Mouse (Mus musculus) megakaryocyte-erythroid progenitor cell, adult 5 weeks (primary cell): ENCODE results near the gene Ephb1. TPM values are rescaled to one million over a fixed set of nuclear protein-coding genes. Genes with fewer than 3 reads are reported as not detected.

Source experiments
- polyA plus RNA-seq: library from polyadenylated mRNA; stranded (reverse); fragments of >175 nt; gene quantifications from 2 replicates; pipeline ENCODE4 v1.2.3, GENCODE M21; 2012

Ephb1 gene
- polyA plus RNA-seq = 0.12 TPM in 1 of 2 replicates, not detected in the other

DNA sequence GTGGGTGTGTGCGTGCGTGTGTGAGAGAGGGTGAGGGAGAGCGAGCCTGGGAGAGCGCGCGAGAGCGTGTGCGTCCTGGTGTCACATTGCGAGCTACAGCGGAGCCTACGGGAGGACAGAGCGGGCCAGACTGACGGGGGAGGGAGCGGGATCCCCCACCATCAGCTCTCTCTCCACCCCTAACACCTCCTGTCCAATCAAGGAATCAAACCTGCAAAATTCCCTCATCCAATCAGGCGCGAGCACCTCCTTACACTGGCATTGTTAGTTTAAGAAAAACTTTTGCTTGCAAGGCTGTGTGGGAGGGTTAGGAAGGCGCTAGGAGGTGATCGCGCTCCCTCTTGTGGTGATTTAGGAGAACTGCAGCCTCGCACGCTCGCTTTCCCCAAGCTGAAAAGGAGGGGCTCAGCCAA, at the start of gene Ephb1:
Ephb1 (minus strand) TSS at position 133 of the 413 bp plus-strand sequence.

Other genes starting within 250 kb of the Ephb1 start
- 0.04 TPM in 1 of 2 replicates, not detected in the other for gene Ky, start 151.1 kb upstream of the Ephb1 start, polyA plus RNA-seq